Mouse (Mus musculus) spleen, postnatal 4 days (tissue): Measurements from ENCODE around the gene Olfr532.
"Not testable (repeated sequence)": the region's sequence is repeated elsewhere in the genome, so short reads cannot be mapped to it uniquely, and the experiment has no call there.

ENCODE experiments used
- DNase-seq, 2 experiments: peaks; one replicate each; pipeline ENCODE4 v3.0.0; 2022; ENCODE audit warnings: low spot score in 2 of 2

Olfr532 gene

DNA sequence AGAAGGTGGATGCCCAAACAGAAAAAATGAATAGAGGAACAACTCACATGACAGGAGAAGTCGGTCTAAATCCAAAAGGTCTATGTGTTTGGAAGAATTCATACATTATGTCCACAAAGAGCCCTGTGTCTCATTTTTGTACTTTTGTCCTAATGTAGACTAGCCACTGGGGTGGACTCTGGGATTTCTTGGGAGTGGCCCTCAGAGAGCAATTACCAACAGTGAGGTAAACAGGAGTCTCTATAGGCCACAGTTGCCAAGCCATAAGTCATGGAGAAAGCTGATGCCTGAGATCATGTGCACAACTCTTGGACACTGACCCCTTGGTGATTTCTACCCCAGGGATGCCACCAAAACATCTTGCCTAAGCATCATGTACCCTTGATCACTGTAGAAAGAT is at the start of gene Olfr532:
TSS of gene Olfr532 (minus strand) at position 101 of the 400 bp plus-strand sequence.
- DNase-seq: no peak

DNA sequence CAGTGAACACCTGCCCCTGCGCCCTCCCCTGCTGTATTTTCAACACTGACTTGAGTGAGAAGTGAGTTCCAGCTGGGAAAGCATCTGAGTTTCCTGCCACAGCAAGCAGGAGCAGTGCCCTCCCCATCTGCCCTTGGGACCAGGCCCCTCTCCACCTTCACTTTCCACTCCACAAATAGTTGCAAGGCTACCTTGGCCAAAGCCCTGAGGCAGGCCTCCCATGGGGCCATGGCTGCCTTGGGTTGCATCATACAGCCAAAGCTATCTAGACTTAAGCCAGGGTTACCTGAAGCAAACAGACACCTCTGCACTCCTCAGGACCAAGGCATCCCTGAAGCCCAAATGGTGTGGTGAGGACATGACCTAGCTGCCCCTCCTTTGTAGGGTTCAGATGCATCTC is 41.6 kb upstream of the Olfr532 start, which contains the start of gene Olfr533:
TSS of gene Olfr533 (plus strand) at position 301 of the 400 bp plus-strand sequence.
- DNase-seq: not testable (repeated sequence)

DNA sequence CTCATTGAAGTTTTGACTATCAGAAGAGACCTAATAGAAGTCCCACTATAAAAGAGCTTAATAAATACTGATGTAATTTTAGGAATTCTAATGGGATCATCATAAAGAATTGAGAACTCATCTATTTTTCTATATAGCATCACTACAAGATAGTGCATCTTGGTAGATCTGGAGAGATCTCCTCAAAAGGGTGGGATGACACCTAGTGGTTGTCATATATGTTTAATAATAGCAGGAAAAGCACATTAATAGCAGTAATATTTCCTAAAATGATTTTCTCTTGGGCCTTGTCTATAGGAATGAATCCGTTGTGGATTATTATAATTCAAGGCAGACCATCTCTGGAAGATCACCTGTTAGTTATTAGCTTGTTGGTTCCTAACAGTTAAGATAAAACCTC is 21.7 kb upstream of the Olfr532 start:
- no peak for DNase-seq

DNA sequence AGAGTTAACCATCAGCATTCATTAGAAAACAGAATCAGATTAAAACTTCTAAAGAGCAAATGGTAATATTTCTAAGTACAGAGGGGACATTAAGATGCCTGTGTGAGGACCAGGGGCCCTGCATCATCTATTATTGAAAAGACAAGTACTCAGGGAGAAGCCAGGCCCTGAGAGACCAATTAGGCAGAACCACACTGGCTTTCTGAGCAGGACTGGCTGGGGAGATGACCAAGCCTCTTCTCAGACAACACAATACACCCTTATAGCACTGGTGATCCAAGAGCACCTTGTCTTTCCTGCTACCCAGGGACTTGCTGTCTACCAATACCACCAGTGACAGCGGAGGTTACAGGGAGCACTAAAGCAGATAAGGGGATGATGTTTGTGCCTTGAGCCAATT is 18.6 kb downstream of the Olfr532 start, which contains the start of gene Olfr531:
TSS of gene Olfr531 (minus strand) at position 101 of the 400 bp plus-strand sequence.
- DNase-seq: peak in 1 of 2 experiments; percentile 20

DNA sequence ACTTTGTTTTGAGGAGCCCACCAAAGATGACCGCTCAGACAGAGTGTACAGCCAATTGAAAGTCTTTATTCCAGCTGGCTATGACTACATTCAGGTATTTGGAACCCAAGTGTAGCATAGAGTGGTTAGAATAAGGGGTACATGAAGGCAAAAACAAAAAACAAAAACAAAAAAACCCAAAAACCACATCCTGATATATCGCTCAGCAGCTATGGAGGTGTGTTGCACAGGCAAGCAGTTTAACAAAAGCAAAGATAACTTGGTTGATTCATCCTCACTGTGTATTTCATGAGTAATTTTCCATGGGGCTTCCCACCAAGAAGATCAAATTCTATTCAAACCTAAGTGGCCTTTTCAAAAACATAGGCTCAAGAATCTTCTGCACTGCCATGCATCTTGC is 44.5 kb downstream of the Olfr532 start:
- no peak for DNase-seq

DNA sequence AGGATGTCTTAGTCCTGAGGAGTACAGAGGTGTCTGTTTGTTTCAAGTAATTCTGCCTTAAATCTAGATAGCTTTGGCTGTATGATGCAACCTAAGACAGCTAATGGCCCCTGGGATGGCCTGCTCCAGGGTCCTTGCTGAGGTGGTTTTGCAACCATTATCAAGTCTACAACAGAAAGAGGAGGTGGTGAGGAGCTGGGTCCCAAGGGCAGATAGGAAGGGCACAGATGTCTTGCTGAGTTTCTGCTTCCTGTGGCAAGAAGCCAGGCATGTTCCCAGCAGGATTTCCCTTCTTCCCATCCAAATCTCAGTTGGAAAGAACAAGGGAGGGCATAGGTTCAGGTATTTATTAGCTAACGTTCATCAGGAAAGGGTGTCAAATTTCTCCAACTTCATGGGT is 45.2 kb downstream of the Olfr532 start, which contains the start of gene Olfr530:
TSS of gene Olfr530 (minus strand) at position 101 of the 400 bp plus-strand sequence.
- no peak for DNase-seq

DNA sequence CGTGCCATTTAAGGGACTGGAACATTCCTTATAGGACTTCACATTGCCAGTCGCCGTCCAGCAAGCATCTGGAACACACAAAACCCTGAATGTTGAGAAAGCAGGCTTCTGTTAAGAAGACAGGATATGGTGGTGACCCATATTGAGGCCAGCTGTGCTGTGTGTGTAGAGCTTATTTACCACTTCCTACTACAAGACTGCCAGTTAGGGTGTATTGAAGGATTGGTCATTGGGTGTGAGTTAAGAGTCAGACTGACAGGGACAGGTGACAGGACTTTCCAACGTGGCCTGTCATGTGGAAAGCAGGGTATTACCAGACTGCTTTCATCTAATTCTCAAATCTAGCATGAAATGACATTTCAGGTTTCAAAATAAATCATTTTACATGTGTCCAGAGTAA is 47.1 kb downstream of the Olfr532 start:
- DNase-seq: no peak
